Mouse (Mus musculus) adrenal gland, adult 2 months (tissue): ENCODE measurements around the gene Thap7. TPM values are rescaled to one million over a fixed set of nuclear protein-coding genes. Genes with fewer than 3 reads are reported as not detected.

ENCODE experiments used
- DNase-seq: peaks from one replicate; pipeline ENCODE4 v3.0.0; 2021
- polyA plus RNA-seq: library from polyadenylated mRNA; depleted of rRNA; stranded (reverse); fragments of >200 nt; gene quantifications from 2 replicates; pipeline ENCODE4 v1.2.3, GENCODE M21; 2012; rRNA removed
- total RNA-seq, 2 experiments: library from RNA; stranded (reverse); gene quantifications; 2 replicates each; pipeline ENCODE4 v1.2.3; 2021

Gene Thap7
- total and polyA plus RNA-seq, 3 experiments, result 37.7 to 144 (median 41.9) TPM

DNA sequence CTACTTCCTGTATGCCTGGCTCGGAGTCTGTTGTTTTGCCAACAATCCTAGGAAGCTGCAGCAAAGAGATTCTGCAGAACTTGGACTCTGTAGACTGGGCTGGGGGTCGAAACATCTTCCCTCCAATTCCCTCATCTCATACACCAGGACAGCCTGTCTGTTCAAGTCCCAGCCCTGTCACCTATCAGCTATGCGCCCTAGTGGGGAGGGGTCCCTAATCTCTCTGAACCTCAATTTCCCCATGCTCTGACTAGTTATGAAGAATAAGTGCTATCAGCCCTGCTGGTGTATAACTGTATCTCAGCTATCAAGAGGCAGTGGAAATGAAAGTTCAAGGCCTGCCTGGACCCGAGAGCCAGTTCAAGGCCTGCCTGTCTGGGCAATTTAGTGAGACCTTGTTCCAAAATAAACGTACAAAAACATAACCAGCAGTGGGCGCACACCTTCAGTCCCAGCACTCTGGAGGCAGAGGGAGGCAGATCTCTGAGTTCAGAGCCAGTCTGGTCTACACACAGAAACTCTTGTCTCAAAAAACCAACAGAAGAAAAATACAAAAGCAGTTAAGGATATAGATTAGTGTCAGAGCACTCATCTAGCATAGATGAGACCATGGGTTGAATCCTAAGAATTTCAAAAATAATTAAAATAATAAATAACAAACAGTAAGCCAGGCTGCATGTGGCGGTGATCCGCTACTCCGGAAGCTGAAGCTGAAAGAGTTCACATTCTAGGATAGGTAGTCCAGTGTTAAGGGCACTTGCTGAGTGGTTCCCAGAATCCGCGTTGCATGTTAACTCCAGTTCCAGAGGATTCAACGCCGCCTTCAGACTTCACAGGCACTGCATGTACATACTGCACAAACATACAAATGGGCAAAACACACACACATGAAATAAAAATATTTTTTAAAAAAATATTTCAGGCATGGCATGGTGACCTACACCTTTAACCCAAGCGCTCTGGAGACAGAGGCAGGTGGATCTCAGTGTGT, 42.2 kb downstream of the Thap7 start:
- DNase-seq, result peak; percentile 76

DNA sequence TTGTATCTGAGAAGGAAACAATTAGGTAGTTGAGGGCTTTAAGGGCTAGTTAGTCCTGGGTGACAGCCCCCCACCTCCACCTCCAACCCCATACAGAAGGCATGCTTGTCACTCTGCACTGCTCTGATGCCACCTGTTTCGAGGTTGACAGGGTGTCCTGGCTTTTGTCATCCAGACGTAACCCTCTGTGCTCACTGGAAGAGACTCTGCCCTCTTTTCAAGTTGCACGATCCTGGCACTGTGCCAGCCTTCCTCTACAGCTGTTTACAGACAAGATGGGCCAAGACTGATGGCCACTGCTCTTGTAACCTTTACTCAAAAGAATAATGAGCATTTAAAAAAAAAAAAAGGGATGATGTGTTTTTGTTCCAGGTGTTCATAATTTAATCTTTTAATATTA, 44.4 kb downstream of the Thap7 start:
- DNase-seq, result peak; percentile 39

DNA sequence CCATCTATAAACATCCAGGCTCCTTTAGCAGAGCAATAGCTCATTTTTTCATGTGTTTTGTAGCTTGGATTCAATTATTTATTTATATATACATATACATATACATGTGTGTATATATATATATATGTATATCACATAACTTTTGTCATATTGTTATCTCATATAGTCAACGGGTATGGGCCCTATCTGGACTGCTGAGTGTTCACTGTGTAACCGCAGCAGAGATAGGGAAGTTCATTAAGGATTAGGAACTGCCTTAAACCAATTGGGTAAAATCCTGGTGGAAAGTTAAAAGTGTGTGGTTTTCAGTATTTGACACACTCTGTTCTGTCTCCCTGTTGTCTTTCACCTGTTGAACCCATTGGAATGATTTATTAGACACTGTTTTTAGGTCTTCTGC, 49.5 kb downstream of the Thap7 start:
- no peak for DNase-seq

DNA sequence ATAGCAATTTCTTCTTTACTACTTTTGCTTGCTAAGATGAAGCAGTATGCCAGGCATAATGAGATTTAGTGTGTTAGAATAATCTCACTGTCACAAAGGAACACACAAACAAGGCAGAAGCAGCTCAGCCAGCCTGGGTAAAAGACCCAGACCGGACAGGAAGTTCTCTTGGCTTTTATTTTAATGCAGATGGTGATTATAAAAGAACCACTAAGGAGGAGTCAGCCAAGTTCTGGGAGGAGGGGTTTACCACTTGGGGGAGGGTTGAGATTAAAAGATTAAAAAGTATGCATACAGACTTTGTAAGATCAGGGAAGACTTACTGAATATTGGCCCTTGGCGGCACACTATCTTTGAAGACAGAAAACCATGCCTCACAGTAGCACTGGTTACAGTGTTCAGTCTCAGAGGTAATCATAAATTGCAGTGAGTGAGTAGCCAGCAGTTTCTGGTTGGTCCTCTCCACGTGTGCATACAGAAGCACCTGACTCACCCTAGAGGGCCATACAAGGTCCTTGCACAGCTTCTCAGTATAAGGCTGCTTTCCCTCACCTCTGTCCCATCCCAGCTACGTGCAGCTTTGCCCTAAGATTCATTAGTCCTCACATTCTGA, 52.5 kb downstream of the Thap7 start:
- no peak for DNase-seq

Other genes starting within 250 kb of the Thap7 start
- gene Serpind1, start 199.8 kb downstream of the Thap7 start, total RNA-seq, result 1 to 10 TPM in 1 of 2 experiments, under 1 TPM in 1; 0.41 to 1.2 TPM
- gene Serpind1, start 199.8 kb downstream of the Thap7 start, polyA plus RNA-seq, result 0.24 TPM in 1 of 2 replicates, not detected in the other
- gene Snap29, start 125.2 kb downstream of the Thap7 start, total RNA-seq, result 10 to 100 TPM; 23.0 to 37.7 TPM
- 3.4 and 4.8 TPM in 2 replicates for gene Snap29, start 125.2 kb downstream of the Thap7 start, polyA plus RNA-seq
- 100 to 1,000 TPM in 1 of 2 experiments, 10 to 100 TPM in 1; 84.8 to 119 TPM for gene Pi4ka, start 124.8 kb downstream of the Thap7 start, total RNA-seq
- 30.4 and 39.6 TPM in 2 replicates for gene Pi4ka, start 124.8 kb downstream of the Thap7 start, polyA plus RNA-seq
- gene Crkl, start 79.1 kb downstream of the Thap7 start, total RNA-seq, result 10 to 100 TPM; 30.3 to 49.1 TPM
- 60.0 and 83.4 TPM in 2 replicates for gene Crkl, start 79.1 kb downstream of the Thap7 start, polyA plus RNA-seq
- 1 to 10 TPM; 6.1 to 9.0 TPM for gene Aifm3, start 41.5 kb downstream of the Thap7 start, total RNA-seq
- gene Aifm3, start 41.5 kb downstream of the Thap7 start, polyA plus RNA-seq, result 10.2 and 13.8 TPM in 2 replicates
- 10 to 100 TPM; 53.4 to 74.0 TPM for gene Lztr1, start 22.4 kb downstream of the Thap7 start, total RNA-seq
- gene Lztr1, start 22.4 kb downstream of the Thap7 start, polyA plus RNA-seq, result 231 and 248 TPM in 2 replicates
- not detected for gene Lrrc74b, start 30.1 kb upstream of the Thap7 start, total RNA-seq
- gene Lrrc74b, start 30.1 kb upstream of the Thap7 start, polyA plus RNA-seq, result not detected in 2 replicates
- 1 to 10 TPM; 1.1 to 1.3 TPM for gene P2rx6, start 30.7 kb upstream of the Thap7 start, total RNA-seq
- 2.0 and 2.6 TPM in 2 replicates for gene P2rx6, start 30.7 kb upstream of the Thap7 start, polyA plus RNA-seq
- gene Slc7a4, start 52.1 kb upstream of the Thap7 start, total RNA-seq, result 10 to 100 TPM in 1 of 2 experiments, 1 to 10 TPM in 1; 7.6 to 23.8 TPM
- 28.4 and 56.6 TPM in 2 replicates for gene Slc7a4, start 52.1 kb upstream of the Thap7 start, polyA plus RNA-seq
- 10 to 100 TPM; 26.6 to 35.2 TPM for gene Smpd4, start 88.2 kb upstream of the Thap7 start, total RNA-seq
- 77.3 and 102 TPM in 2 replicates for gene Smpd4, start 88.2 kb upstream of the Thap7 start, polyA plus RNA-seq
- 1 to 10 TPM; 1.1 to 1.6 TPM for gene Ccdc74a, start 115.3 kb upstream of the Thap7 start, total RNA-seq
- gene Ccdc74a, start 115.3 kb upstream of the Thap7 start, polyA plus RNA-seq, result 0.45 and 0.81 TPM in 2 replicates
- 10 to 100 TPM; 53.9 to 65.4 TPM for gene Med15, start 201.8 kb upstream of the Thap7 start, total RNA-seq
- gene Med15, start 201.8 kb upstream of the Thap7 start, polyA plus RNA-seq, result 138 and 157 TPM in 2 replicates
- gene Klhl22, start 228.5 kb upstream of the Thap7 start, total RNA-seq, result 10 to 100 TPM; 45.5 to 49.8 TPM
- 55.3 and 68.2 TPM in 2 replicates for gene Klhl22, start 228.5 kb upstream of the Thap7 start, polyA plus RNA-seq